Mouse (Mus musculus) embryonic facial prominence, embryonic 12.5 days (tissue): ENCODE measurements around the gene Dapk1. TPM values are rescaled to one million over a fixed set of nuclear protein-coding genes. Genes with fewer than 3 reads are reported as not detected.

ENCODE experiments used
- ATAC-seq: fragments of 200-750 bp; cut with Nextera tagmentation; 2 replicates; pipeline ENCODE4 v1.8.0; 2017; ENCODE audit not compliant: insufficient number of reproducible peaks, insufficient read depth, low FRiP score, low TSS enrichment
- H3K27ac ChIP-seq: fragments of 300-500 bp; sonication (generic); 2 replicates; pipeline ENCODE4 v1.5.1; 2016; ENCODE audit warnings: mild to moderate bottlenecking
- H3K27me3 ChIP-seq: fragments of 300-500 bp; sonication (generic); 2 replicates; pipeline ENCODE4 v1.6.1; 2016; ENCODE audit warnings: mild to moderate bottlenecking, moderate library complexity
- H3K36me3 ChIP-seq: fragments of 300-500 bp; sonication (generic); 2 replicates; pipeline ENCODE4 v1.6.1; 2016; ENCODE audit warnings: mild to moderate bottlenecking
- H3K4me1 ChIP-seq: fragments of 300-500 bp; sonication (generic); 2 replicates; pipeline ENCODE4 v1.6.1; 2016
- H3K4me2 ChIP-seq: fragments of 300-500 bp; sonication (generic); replicated peaks from 2 replicates; pipeline ENCODE4 v1.6.1; 2016; ENCODE audit warnings: mild to moderate bottlenecking, moderate library complexity
- H3K4me3 ChIP-seq: fragments of 300-500 bp; sonication (generic); 2 replicates; pipeline ENCODE4 v1.5.1; 2016; ENCODE audit warnings: mild to moderate bottlenecking
- H3K9ac ChIP-seq: fragments of 300-500 bp; sonication (generic); 2 replicates; pipeline ENCODE4 v1.6.1; 2016; ENCODE audit warnings: mild to moderate bottlenecking, moderate library complexity
- H3K9me3 ChIP-seq: fragments of 300-500 bp; sonication (generic); 2 replicates; pipeline ENCODE4 v1.6.1; 2016; ENCODE audit warnings: mild to moderate bottlenecking, moderate library complexity
- WGBS: fragments of 180-500 bp; shearing (Covaris S2); methylation state at CpG from one replicate; pipeline ENCODE4 v1.1.7; 2016; 5-methylcytosine and 5-hydroxymethylcytosine counted together
- polyA plus RNA-seq: library from polyadenylated mRNA; unstranded; fragments of >200 nt; fragmentation: Nextera tagmentation; extraction: Ambion mirVana; gene quantifications from 2 replicates; pipeline ENCODE4 v1.2.1, GENCODE M21; 2016

Dapk1 gene
- polyA plus RNA-seq, 1 experiment from 2014 or later = 29.9 TPM

DNA sequence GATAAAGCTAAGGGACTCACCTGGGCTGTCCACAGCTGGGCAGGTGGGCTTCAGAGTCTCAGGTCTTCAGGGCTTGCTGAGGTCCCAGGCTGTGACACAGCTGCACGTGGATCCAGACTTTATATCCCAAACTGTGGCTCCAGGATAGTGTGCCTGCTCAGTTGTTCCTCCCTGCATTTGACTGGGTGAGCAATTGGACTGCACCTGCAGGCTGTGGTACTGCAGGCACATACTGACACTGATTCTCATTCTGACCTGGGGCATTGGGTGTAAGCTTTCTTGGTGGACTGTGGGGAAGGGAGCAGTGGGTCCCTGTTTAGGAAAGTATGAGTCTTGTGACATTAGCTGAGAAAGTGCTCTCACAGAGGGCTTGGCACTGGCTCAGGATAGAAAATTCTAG, 201.0 kb downstream of the Dapk1 start, which contains the start of gene Ctsll3:
Gene Ctsll3, minus strand, starts transcription at position 101 of the 400 bp plus-strand sequence.
- Histone ChIP-seq H3K27me3 (no peaks in the 10 kb centered on the region), H3K9me3 (no peaks in the 10 kb centered on the region), H3K4me3 (no peak within 1 kb of the TSS), H3K4me1 (no peaks in the 10 kb centered on the region), H3K27ac (no peak within 1 kb of the TSS), H3K9ac (no peak within 1 kb of the TSS), H3K36me3 (no peaks in the 10 kb centered on the region), H3K4me2 (no peak within 1 kb of the TSS)
- WGBS = 72% methylated on average over 1 of the region's 1 CpGs
- ATAC-seq = no peak

DNA sequence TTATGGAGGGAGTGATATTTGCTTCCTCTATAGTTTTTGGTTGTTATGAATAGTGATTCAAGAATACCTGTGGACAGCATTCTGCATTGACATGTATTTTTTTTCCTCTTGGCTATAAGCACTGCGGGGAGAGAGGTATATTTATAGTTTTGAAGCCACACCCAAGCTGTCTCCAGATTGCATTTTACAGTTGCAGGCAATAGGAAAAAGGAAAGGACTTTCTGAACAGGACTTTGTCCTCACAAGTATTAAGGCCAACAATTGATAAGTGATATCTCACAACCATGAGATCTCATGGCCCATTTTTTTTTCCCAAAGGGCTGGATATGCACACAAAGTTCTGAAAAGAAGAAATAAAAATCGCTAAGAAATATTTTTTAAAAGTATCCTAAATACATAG, 207.9 kb downstream of the Dapk1 start:
- Histone ChIP-seq H3K9me3 (no peaks in the 10 kb centered on the region), H3K4me2 (no peak overlapping the region), H3K4me3 (no peak overlapping the region), H3K27me3 (no peaks in the 10 kb centered on the region), H3K27ac (no peak overlapping the region), H3K36me3 (no peaks in the 10 kb centered on the region), H3K9ac (no peak overlapping the region), H3K4me1 (no peaks in the 10 kb centered on the region)
- 68% methylated on average over 2 of the region's 2 CpGs for WGBS
- ATAC-seq = no peak

DNA sequence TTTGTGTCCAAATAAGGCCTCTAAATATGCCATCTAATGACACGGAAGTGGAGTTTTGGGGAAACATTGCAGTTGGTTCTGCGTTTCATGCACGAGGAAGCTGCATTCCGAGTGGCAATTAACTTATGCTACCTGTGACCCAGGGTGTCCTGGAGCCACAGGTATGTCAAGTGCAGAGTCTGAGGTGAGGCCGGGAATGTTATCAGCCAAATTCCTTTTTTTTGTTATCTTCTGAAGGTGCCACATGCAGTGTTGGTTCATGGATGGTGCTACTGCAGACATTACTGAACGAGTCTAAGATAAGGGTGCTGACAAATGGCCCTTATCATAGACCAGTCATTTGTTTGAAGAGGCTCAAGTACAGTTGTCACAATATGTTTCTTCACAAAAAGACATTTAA, 211.0 kb downstream of the Dapk1 start:
- Histone ChIP-seq H3K36me3 (no peaks in the 10 kb centered on the region), H3K9ac (no peak overlapping the region), H3K27me3 (no peaks in the 10 kb centered on the region), H3K27ac (no peak overlapping the region), H3K4me3 (no peak overlapping the region), H3K4me1 (no peaks in the 10 kb centered on the region), H3K9me3 (no peaks in the 10 kb centered on the region), H3K4me2 (no peak overlapping the region)
- ATAC-seq = no peak
- WGBS = 84% methylated on average over 6 of the region's 6 CpGs

Other genes starting within 250 kb of the Dapk1 start
- gene BC051665, start 184.4 kb downstream of the Dapk1 start, polyA plus RNA-seq = not detected in 2 replicates
- gene Ctsll3, start 200.9 kb downstream of the Dapk1 start, polyA plus RNA-seq = not detected in 2 replicates